Comparison of ENCODE assay signal across 14 mouse cellular contexts in the genomic region with DNA sequence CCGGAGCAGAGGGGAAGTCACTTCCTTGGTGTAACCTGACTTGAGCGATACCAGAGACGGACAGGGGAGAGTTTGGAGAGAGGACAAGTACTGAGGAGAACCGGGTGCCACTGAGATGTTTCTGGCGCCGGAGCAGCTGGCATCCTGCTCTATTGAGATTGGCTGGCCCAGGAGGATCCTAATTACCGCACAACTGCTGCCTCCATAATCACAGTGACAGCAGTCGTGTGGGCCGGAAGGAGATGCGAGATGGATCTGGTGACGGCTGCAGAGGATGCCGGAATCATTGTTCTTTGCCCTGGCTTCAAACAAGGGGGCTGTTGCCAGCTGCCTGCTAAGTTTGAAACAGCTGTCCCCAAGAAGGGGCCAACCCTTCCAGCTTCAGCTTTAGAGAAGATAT.
DNase-seq lines count a peak whose midpoint lies in the region; ATAC-seq and TF ChIP-seq lines count a peak whose summit lies in the region.
"Had no signal": no experiment of that assay in that cellular context is flagged by ENCODE, and none has a peak within 500 bp of the region (broad histone marks: within the 10 kb centered on the region; RNA-seq: fewer than 3 reads in every experiment).

No protein-coding gene starts in this region.

- WGBS in embryonic facial prominence, embryonic 14.5 days = 74% methylated on average over 12 of the region's 12 CpGs
- WGBS in embryonic facial prominence, embryonic 10.5 days = 88% methylated on average over 12 of the region's 12 CpGs
- WGBS in hindbrain, embryonic 15.5 days = 58% methylated on average over 12 of the region's 12 CpGs
- WGBS in hindbrain, embryonic 12.5 days = 64% methylated on average over 12 of the region's 12 CpGs
- 83% methylated on average over 12 of the region's 12 CpGs for WGBS in midbrain, postnatal 0 days
- 78% methylated on average over 12 of the region's 12 CpGs for WGBS in midbrain, embryonic 13.5 days

- TF ChIP-seq CTCF in midbrain, postnatal 0 days (IDR thresholded peaks at IDR 0.05) = no peak

- peak; percentile 50 for DNase-seq in embryonic facial prominence, embryonic 14.5 days (ENCODE audit: low spot score)
- DNase-seq in embryonic facial prominence, embryonic 10.5 days (ENCODE audit: low spot score) = no peak
- peak; percentile 74 for DNase-seq in midbrain, postnatal 0 days (ENCODE audit: low spot score)
- DNase-seq in right cerebral cortex, postnatal 14 days = peak; percentile 18
- no peak for DNase-seq in urinary bladder, adult 2 months (ENCODE audit: low spot score)
- DNase-seq: cerebellum, adult 18-20 months; liver, postnatal 0 days; thymus, adult 18-20 months had no signal

- H3K27ac ChIP-seq in embryonic facial prominence, embryonic 14.5 days (replicated peaks; ENCODE audit: low read depth, low read length) = no peak overlapping the region
- H3K27ac ChIP-seq in embryonic facial prominence, embryonic 10.5 days (replicated peaks) = no peak overlapping the region
- H3K27ac ChIP-seq in hindbrain, embryonic 15.5 days (replicated peaks) = 0 out of 2 replicates have a peak overlapping the region, but pooled peaks have one; percentile 3
- no peak overlapping the region for H3K27ac ChIP-seq in hindbrain, embryonic 12.5 days
- no peak overlapping the region for H3K27ac ChIP-seq in midbrain, postnatal 0 days (ENCODE audit: low read depth, low read length)
- no peak overlapping the region for H3K27ac ChIP-seq in midbrain, embryonic 13.5 days
- H3K27ac ChIP-seq: hindbrain, embryonic 13.5 days; limb, embryonic 13.5 days had no signal

- ATAC-seq in embryonic facial prominence, embryonic 14.5 days (ENCODE audit: low read depth) = 0 out of 2 replicates have a peak, but pooled peaks have one; percentile 47
- ATAC-seq in hindbrain, embryonic 15.5 days (ENCODE audit: low FRiP score, low read depth) = peak; percentile 63
- no peak for ATAC-seq in hindbrain, embryonic 12.5 days (ENCODE audit: low FRiP score)
- no peak for ATAC-seq in midbrain, postnatal 0 days (ENCODE audit: low FRiP score)
- ATAC-seq in midbrain, embryonic 13.5 days = no peak
- ATAC-seq: liver, postnatal 0 days had no signal

- H3K27me3 ChIP-seq in embryonic facial prominence, embryonic 14.5 days (replicated peaks; ENCODE audit: control insufficient read depth, insufficient read depth, low read length) = no peaks in the 10 kb centered on the region
- H3K27me3 ChIP-seq in embryonic facial prominence, embryonic 10.5 days (replicated peaks; ENCODE audit: low read depth, poor library complexity, severe bottlenecking) = no peaks in the 10 kb centered on the region
- no peaks in the 10 kb centered on the region for H3K27me3 ChIP-seq in hindbrain, embryonic 15.5 days
- no peaks in the 10 kb centered on the region for H3K27me3 ChIP-seq in hindbrain, embryonic 12.5 days
- no peaks in the 10 kb centered on the region for H3K27me3 ChIP-seq in midbrain, postnatal 0 days (ENCODE audit: insufficient read depth, low read length)
- peaks cover 7% of the 10 kb centered on the region; the same call in 1 of the 2 replicates for H3K27me3 ChIP-seq in midbrain, embryonic 13.5 days

- H3K36me3 ChIP-seq in embryonic facial prominence, embryonic 14.5 days (ENCODE audit: control insufficient read depth, insufficient read depth, low read length) = no peaks in the 10 kb centered on the region
- H3K36me3 ChIP-seq in embryonic facial prominence, embryonic 10.5 days (replicated peaks) = no peaks in the 10 kb centered on the region
- no peaks in the 10 kb centered on the region for H3K36me3 ChIP-seq in hindbrain, embryonic 15.5 days
- no peaks in the 10 kb centered on the region for H3K36me3 ChIP-seq in hindbrain, embryonic 12.5 days
- H3K36me3 ChIP-seq in midbrain, postnatal 0 days (ENCODE audit: insufficient read depth, low read length) = no peaks in the 10 kb centered on the region
- H3K36me3 ChIP-seq in midbrain, embryonic 13.5 days = no peaks in the 10 kb centered on the region
- H3K36me3 ChIP-seq: hindbrain, embryonic 13.5 days; limb, embryonic 13.5 days had no signal

- no peaks in the 10 kb centered on the region for H3K4me1 ChIP-seq in embryonic facial prominence, embryonic 14.5 days (ENCODE audit: control insufficient read depth, insufficient read depth, low read length)
- 0 out of 2 replicates have a peak, but pooled peaks cover 8% of the 10 kb centered on the region for H3K4me1 ChIP-seq in embryonic facial prominence, embryonic 10.5 days
- H3K4me1 ChIP-seq in hindbrain, embryonic 15.5 days (replicated peaks) = 0 out of 2 replicates have a peak, but pooled peaks cover 14% of the 10 kb centered on the region
- H3K4me1 ChIP-seq in hindbrain, embryonic 12.5 days = no peaks in the 10 kb centered on the region
- no peaks in the 10 kb centered on the region for H3K4me1 ChIP-seq in midbrain, postnatal 0 days (ENCODE audit: insufficient read depth, low read length)
- no peaks in the 10 kb centered on the region for H3K4me1 ChIP-seq in midbrain, embryonic 13.5 days (replicated peaks)
- H3K4me1 ChIP-seq: limb, embryonic 13.5 days had no signal

- no peak overlapping the region for H3K4me3 ChIP-seq in embryonic facial prominence, embryonic 14.5 days (ENCODE audit: low read depth, low read length)
- no peak overlapping the region for H3K4me3 ChIP-seq in embryonic facial prominence, embryonic 10.5 days
- no peak overlapping the region for H3K4me3 ChIP-seq in hindbrain, embryonic 15.5 days
- H3K4me3 ChIP-seq in hindbrain, embryonic 12.5 days = no peak overlapping the region
- no peak overlapping the region for H3K4me3 ChIP-seq in midbrain, postnatal 0 days (ENCODE audit: low read depth, low read length)
- H3K4me3 ChIP-seq in midbrain, embryonic 13.5 days (replicated peaks) = no peak overlapping the region
- H3K4me3 ChIP-seq: hindbrain, embryonic 13.5 days; limb, embryonic 13.5 days; myocyte had no signal

- no peaks in the 10 kb centered on the region for H3K9me3 ChIP-seq in embryonic facial prominence, embryonic 14.5 days (ENCODE audit: control insufficient read depth, low read length)
- no peaks in the 10 kb centered on the region for H3K9me3 ChIP-seq in embryonic facial prominence, embryonic 10.5 days
- no peaks in the 10 kb centered on the region for H3K9me3 ChIP-seq in hindbrain, embryonic 15.5 days
- no peaks in the 10 kb centered on the region for H3K9me3 ChIP-seq in hindbrain, embryonic 12.5 days (replicated peaks)
- no peaks in the 10 kb centered on the region for H3K9me3 ChIP-seq in midbrain, postnatal 0 days (ENCODE audit: low read length)
- no peaks in the 10 kb centered on the region for H3K9me3 ChIP-seq in midbrain, embryonic 13.5 days
- H3K9me3 ChIP-seq: hindbrain, embryonic 13.5 days; limb, embryonic 13.5 days had no signal

- no peak overlapping the region for H3K4me2 ChIP-seq in embryonic facial prominence, embryonic 14.5 days (ENCODE audit: low read depth, low read length)
- peak overlapping the region; percentile 9; the same call in 1 of the 2 replicates for H3K4me2 ChIP-seq in hindbrain, embryonic 15.5 days
- H3K4me2 ChIP-seq in hindbrain, embryonic 12.5 days (replicated peaks) = no peak overlapping the region
- H3K4me2 ChIP-seq in midbrain, postnatal 0 days (ENCODE audit: low read depth, low read length, poor library complexity, severe bottlenecking) = no peak overlapping the region
- no peak overlapping the region for H3K4me2 ChIP-seq in midbrain, embryonic 13.5 days (replicated peaks)
- H3K4me2 ChIP-seq: hindbrain, embryonic 13.5 days; limb, embryonic 13.5 days had no signal

- no peak overlapping the region for H3K9ac ChIP-seq in embryonic facial prominence, embryonic 14.5 days (ENCODE audit: low read depth, low read length)
- H3K9ac ChIP-seq in hindbrain, embryonic 15.5 days = no peak overlapping the region
- no peak overlapping the region for H3K9ac ChIP-seq in hindbrain, embryonic 12.5 days
- no peak overlapping the region for H3K9ac ChIP-seq in midbrain, postnatal 0 days (replicated peaks; ENCODE audit: low read length, poor library complexity, severe bottlenecking)
- H3K9ac ChIP-seq in midbrain, embryonic 13.5 days (replicated peaks) = no peak overlapping the region
- H3K9ac ChIP-seq: hindbrain, embryonic 13.5 days; limb, embryonic 13.5 days; liver, postnatal 0 days had no signal

Comparison
In these comparisons a context has a peak if more than half of its experiments do, and no peak if none do; other contexts are left out.
1. ATAC-seq: peak in embryonic facial prominence, embryonic 14.5 days (single experiment) and hindbrain, embryonic 15.5 days (single experiment); none in hindbrain, embryonic 12.5 days (single experiment), midbrain, postnatal 0 days (single experiment) and midbrain, embryonic 13.5 days (single experiment).
2. DNase-seq: peak in embryonic facial prominence, embryonic 14.5 days (single experiment), midbrain, postnatal 0 days (single experiment) and right cerebral cortex, postnatal 14 days (single experiment); none in embryonic facial prominence, embryonic 10.5 days (single experiment) and urinary bladder, adult 2 months (single experiment).